Mouse (Mus musculus) CH12.LX (cell line): ENCODE measurements at regions not wholly inside any gene's neighbourhood (a gene's known extent, or its start where the extent isn't known, plus 50 kb on each side); places are given as distances from the start of the nearest gene placed in this dataset.

Experiments
- BHLHE40 ChIP-seq: IDR thresholded peaks from 2 replicates; pipeline ENCODE4 v1.6.1; 2011; ENCODE audit warnings: mild to moderate bottlenecking, low read depth, low read length, improper control_type of control experiment
- CHD2 ChIP-seq: IDR thresholded peaks from 2 replicates; pipeline ENCODE4 v1.6.1; 2011; ENCODE audit warnings: low read length, improper control_type of control experiment
- CTCF ChIP-seq, 2 experiments: IDR thresholded peaks in 1 of 2; conservative IDR thresholded peaks in 1 of 2; 2 replicates each; pipeline ENCODE4 v1.5.1; 2011 to 2012; ENCODE audit warnings: low read depth in 2 of 2, low read length in 2 of 2, improper control_type of control experiment in 1 of 2, inconsistent platforms in 1 of 2, mild to moderate bottlenecking in 1 of 2, moderate library complexity in 1 of 2
- E2F4 ChIP-seq: IDR thresholded peaks from 2 replicates; pipeline ENCODE4 v1.6.1; 2011; ENCODE audit warnings: low read depth, low read length, improper control_type of control experiment; ENCODE audit not compliant: insufficient replicate concordance
- MAFK ChIP-seq: IDR thresholded peaks from 2 replicates; pipeline ENCODE4 v1.6.1; 2011; ENCODE audit warnings: low read length, improper control_type of control experiment; ENCODE audit not compliant: insufficient replicate concordance
- MXI1 ChIP-seq: IDR thresholded peaks from 2 replicates; pipeline ENCODE4 v1.6.1; 2011; ENCODE audit warnings: mild to moderate bottlenecking, low read depth, low read length, improper control_type of control experiment
- NRF1 ChIP-seq: IDR thresholded peaks from 2 replicates; pipeline ENCODE4 v1.6.1; 2014; ENCODE audit warnings: low read depth, mild to moderate bottlenecking, inconsistent platforms, low read length, improper control_type of control experiment, moderate library complexity
- POLR2A ChIP-seq: IDR thresholded peaks from 2 replicates; pipeline ENCODE4 v1.6.1; 2011; ENCODE audit warnings: low read depth, mild to moderate bottlenecking, improper control_type of control experiment, low read length
- RAD21 ChIP-seq: IDR thresholded peaks from 2 replicates; pipeline ENCODE4 v1.6.1; 2011; ENCODE audit warnings: low read depth, mild to moderate bottlenecking, low read length, improper control_type of control experiment, moderate library complexity
- SMC3 ChIP-seq: IDR thresholded peaks from 2 replicates; pipeline ENCODE4 v1.6.1; 2011; ENCODE audit warnings: low read depth, low read length, improper control_type of control experiment
- TCF12 ChIP-seq: IDR thresholded peaks from 2 replicates; pipeline ENCODE4 v1.6.1; 2014; ENCODE audit warnings: low read depth, mild to moderate bottlenecking, inconsistent platforms, low read length, improper control_type of control experiment
- USF1 ChIP-seq: IDR thresholded peaks from 2 replicates; pipeline ENCODE4 v1.6.1; 2014; ENCODE audit warnings: low read depth, mild to moderate bottlenecking, inconsistent platforms, low read length, improper control_type of control experiment
- ZNF384 ChIP-seq: IDR thresholded peaks from 2 replicates; pipeline ENCODE4 v1.6.1; 2012; ENCODE audit warnings: low read depth, low read length, improper control_type of control experiment, inconsistent platforms

- TF ChIP-seq E2F4 (no peak), NRF1 (no peak), ZNF384 (no peak), CTCF (conservative IDR thresholded peaks at IDR 0.05 in 1 of 2, IDR thresholded peaks at IDR 0.05 in 1 of 2; ENCODE audit: low read depth in 2 of 2, low read length in 2 of 2) (no peak), CHD2 (no peak), POLR2A (no peak), MXI1 (no peak), BHLHE40 (no peak), SMC3 (no peak), USF1 (no peak), MAFK (no peak), TCF12 (no peak), RAD21 (no peak)
These were observed 443.1 kb downstream of the 1190002N15Rik start for GRCm38 (mm10) chr9:94094800-94095199.
